Mouse (Mus musculus) kidney, adult 2 months (tissue): ENCODE measurements around the gene Cox8a. TPM values are rescaled to one million over a fixed set of nuclear protein-coding genes. Genes with fewer than 3 reads are reported as not detected.

Source experiments
- DNase-seq: peaks from one replicate; pipeline ENCODE4 v3.0.0; 2021
- H3K27ac ChIP-seq: fragments of 200-500 bp; 2 replicates; pipeline ENCODE4 v1.5.1; 2012; ENCODE audit warnings: low read depth, low read length, control low read depth, inconsistent platforms; ENCODE audit not compliant: insufficient read depth
- H3K27me3 ChIP-seq: fragments of 200-500 bp; replicated peaks from 2 replicates; pipeline ENCODE4 v1.6.1; 2012; ENCODE audit warnings: mild to moderate bottlenecking, moderate library complexity, low read length, inconsistent platforms; ENCODE audit not compliant: control insufficient read depth, insufficient read depth
- H3K36me3 ChIP-seq: fragments of 200-500 bp; 2 replicates; pipeline ENCODE4 v1.6.1; 2012; ENCODE audit warnings: mild to moderate bottlenecking, moderate library complexity, low read length, inconsistent platforms; ENCODE audit not compliant: control insufficient read depth, insufficient read depth
- H3K4me1 ChIP-seq: fragments of 200-500 bp; 2 replicates; pipeline ENCODE4 v1.6.1; 2011; ENCODE audit warnings: low read length; ENCODE audit not compliant: control insufficient read depth, insufficient read depth
- H3K4me3 ChIP-seq: fragments of 200-500 bp; 2 replicates; pipeline ENCODE4 v1.5.1; 2011; ENCODE audit warnings: mild to moderate bottlenecking, low read depth, low read length, control low read depth; ENCODE audit not compliant: insufficient read depth
- CTCF ChIP-seq: fragments of 200-500 bp; conservative IDR thresholded peaks from 2 replicates; pipeline ENCODE4 v1.5.1; 2011; ENCODE audit warnings: low read depth, mild to moderate bottlenecking, control low read depth, low read length, moderate library complexity, mixed read lengths; ENCODE audit not compliant: insufficient read depth, insufficient read length
- POLR2A ChIP-seq: fragments of 200-500 bp; IDR thresholded peaks from one replicate; pipeline ENCODE4 v1.6.1; 2011; ENCODE audit warnings: low read depth, low read length, control low read depth
- WGBS: fragments of 180-500 bp; shearing (Covaris S2); methylation state at CpG from one replicate; pipeline ENCODE4 v1.1.7; 2018; 5-methylcytosine and 5-hydroxymethylcytosine counted together
- polyA plus RNA-seq: library from polyadenylated mRNA; depleted of rRNA; stranded (reverse); fragments of >200 nt; gene quantifications from 2 replicates; pipeline ENCODE4 v1.2.3, GENCODE M21; 2012

Gene Cox8a
- polyA plus RNA-seq, 1 experiment = 3,607 TPM

DNA sequence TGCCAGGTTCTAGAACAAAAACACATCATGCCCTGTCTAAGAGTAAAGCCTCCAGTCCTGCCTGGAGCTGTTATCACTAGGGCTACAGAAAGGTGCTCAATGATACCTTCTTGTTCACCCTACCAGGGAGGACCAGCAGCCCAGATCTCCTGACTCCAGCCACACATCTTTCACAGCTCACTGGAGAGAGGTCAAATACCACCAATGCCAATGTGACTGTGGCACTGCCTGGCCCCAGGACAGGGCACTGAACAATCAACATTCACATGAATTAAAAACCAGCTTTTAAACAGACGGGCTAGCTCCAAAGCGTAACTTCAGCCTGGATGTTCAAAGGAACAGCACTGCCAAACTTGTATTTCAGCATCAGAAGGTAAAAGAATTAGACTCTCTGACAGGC lies 18.6 kb upstream of the Cox8a start:
- no peaks in the 10 kb centered on the region for H3K27me3 ChIP-seq
- no peak overlapping the region; the same call in 1 of the 2 replicates for H3K27ac ChIP-seq
- TF ChIP-seq POLR2A (no peak), CTCF (no peak)
- no peak overlapping the region for H3K4me3 ChIP-seq
- peak; percentile 65 for DNase-seq
- no peaks in the 10 kb centered on the region for H3K36me3 ChIP-seq
- H3K4me1 ChIP-seq = peaks cover 2% of the 10 kb centered on the region; the same call in 1 of the 2 replicates
- WGBS = 59% methylated on average over 2 of the region's 2 CpGs

DNA sequence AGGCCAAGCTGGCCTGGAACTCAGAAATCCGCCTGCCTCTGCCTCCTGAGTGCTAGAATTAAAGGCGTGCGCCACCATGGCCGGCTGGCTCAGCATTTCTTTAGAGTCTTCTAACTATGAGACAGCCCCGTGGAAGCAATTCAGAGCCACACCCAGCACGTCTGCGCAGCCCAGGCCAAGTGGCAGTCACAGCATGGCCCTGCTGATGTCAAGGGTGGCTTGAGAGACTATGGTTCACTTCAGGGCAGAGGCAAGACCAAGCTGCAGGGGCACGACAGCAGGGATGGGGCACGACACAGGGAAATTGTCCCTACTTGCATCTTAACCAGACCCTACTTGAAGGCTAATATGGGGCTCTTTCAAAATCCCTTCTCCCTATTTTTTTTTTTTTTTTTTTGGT lies 18.0 kb upstream of the Cox8a start:
- Histone ChIP-seq H3K27ac (no peak overlapping the region), H3K4me1 (peaks cover 2% of the 10 kb centered on the region; the same call in 1 of the 2 replicates), H3K36me3 (no peaks in the 10 kb centered on the region), H3K4me3 (no peak overlapping the region), H3K27me3 (no peaks in the 10 kb centered on the region)
- DNase-seq = no peak
- TF ChIP-seq POLR2A (no peak), CTCF (no peak)
- 91% methylated on average over 9 of the region's 9 CpGs for WGBS

DNA sequence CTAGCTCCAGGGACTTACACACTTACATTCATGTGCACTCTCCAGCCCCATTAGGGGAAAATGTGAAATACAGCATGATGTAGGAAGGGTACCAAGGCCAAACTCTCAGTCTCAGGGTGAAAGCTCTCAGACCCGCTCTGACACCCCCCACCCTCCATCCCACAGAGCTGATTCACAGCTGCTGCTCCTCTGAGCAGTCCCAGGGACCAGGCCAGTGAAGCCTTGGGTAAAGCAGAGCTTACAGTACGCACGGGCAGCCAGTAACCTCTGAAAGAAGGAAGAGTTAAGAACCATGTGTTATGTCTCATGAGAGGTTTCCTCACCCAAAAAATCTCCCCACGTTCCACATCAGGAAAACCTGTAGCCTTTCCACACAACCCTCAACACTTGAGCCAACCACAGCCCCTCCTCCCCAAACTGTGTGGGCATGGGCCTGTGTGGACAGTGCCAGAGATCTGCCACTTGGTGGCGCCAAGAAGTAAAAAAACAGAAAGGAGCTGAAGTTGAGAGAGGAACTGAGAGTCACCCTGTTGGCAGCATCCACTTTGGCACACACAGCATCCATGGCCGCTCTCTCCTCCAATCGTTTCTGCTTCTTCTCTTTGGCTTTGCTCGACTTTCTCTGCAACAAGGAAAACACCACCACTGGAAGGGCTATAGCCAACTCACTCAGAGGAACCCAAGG lies 17.3 kb upstream of the Cox8a start:
- TF ChIP-seq POLR2A (no peak), CTCF (peak; percentile 80)

DNA sequence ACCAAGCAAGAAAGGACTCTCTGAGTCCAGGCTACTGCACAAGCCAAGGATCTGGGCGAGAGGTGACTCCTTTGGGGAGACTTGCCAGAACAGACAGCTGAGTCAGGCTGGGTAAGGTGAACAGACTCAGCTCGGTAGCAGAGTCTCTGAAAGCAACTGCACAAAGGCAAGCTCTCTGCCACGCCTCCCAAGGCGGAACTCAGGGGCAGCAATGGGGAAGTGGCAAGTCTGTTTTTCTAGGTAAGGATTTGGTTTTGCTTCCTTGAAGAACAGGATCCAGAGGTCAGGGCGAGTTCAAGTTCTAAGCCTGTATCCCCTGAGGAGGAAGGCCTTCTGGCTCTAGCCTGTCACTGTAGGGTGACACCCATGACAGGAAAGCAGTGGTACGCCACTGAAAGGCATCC lies 9.1 kb upstream of the Cox8a start:
- Histone ChIP-seq H3K36me3 (no peaks in the 10 kb centered on the region), H3K27me3 (no peaks in the 10 kb centered on the region), H3K4me1 (peaks cover 33% of the 10 kb centered on the region), H3K4me3 (no peak overlapping the region), H3K27ac (peak overlapping the region; percentile 67)
- peak; percentile 89 for DNase-seq
- 55% methylated on average over 6 of the region's 6 CpGs for WGBS
- TF ChIP-seq CTCF (no peak), POLR2A (no peak)

More for the DNA sequence above, 17.3 kb upstream of the Cox8a start:
- Histone ChIP-seq H3K4me3 (no peak overlapping the region), H3K27me3 (no peaks in the 10 kb centered on the region), H3K36me3 (no peaks in the 10 kb centered on the region), H3K27ac (no peak overlapping the region), H3K4me1 (no peaks in the 10 kb centered on the region)
- WGBS = 39% methylated on average over 8 of the region's 8 CpGs
- DNase-seq = peak; percentile 82

DNA sequence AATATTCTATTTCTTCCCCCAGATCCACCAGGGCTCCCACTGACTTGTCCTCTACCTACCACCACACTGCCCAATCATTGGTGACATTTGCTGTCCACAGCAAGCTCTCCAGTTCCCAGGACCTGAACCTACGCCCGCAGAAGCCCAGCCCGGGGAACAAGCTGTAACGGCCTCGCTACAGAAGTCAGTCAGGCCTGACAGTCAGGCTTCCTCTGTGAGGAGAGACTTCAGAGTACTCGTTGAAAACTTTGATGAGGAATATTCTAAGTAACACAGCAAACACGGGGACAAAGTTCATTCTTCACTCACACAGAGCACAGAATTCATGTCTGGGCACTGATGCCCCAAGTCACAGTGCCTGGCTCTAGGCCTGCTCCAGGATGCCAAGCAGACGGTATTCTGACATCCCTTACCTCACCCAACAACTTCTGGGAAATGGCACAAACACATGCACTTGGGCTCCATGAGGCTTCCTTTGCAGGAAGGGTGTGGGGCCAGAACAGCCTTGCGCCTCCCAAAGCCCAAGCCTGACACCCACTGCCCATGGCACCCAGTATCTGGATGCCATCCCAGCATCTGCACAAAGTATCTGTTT lies 7.8 kb upstream of the Cox8a start:
- Histone ChIP-seq H3K27ac (0 out of 2 replicates have a peak overlapping the region, but pooled peaks have one; percentile 16), H3K4me3 (no peak overlapping the region), H3K36me3 (no peaks in the 10 kb centered on the region), H3K27me3 (no peaks in the 10 kb centered on the region), H3K4me1 (peaks cover 33% of the 10 kb centered on the region)
- WGBS = 47% methylated on average over 9 of the region's 9 CpGs
- TF ChIP-seq CTCF (no peak), POLR2A (no peak)
- DNase-seq = peak; percentile 87

DNA sequence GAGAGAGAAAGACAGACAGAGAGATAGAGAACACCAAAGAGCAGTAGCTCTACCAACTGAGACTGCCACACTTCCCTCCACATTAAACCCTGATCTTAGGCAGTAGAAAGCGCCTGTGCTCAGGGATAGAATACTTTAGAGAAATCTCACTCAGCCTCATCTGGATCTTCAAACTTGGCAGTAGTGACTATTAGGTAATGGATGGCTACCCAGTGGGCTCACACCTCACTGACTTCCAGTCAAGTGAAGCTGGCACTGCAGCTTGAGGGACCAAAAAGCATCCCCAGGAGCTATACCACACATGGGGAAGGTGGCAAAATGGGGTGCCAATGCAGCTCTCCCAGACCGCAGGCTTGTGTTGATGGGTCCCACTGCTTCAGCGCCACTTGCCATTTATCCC lies 6.8 kb upstream of the Cox8a start:
- Histone ChIP-seq H3K4me1 (peaks cover 33% of the 10 kb centered on the region), H3K4me3 (no peak overlapping the region), H3K27me3 (no peaks in the 10 kb centered on the region), H3K36me3 (no peaks in the 10 kb centered on the region), H3K27ac (no peak overlapping the region)
- WGBS = 83% methylated on average over 3 of the region's 3 CpGs
- no peak for TF ChIP-seq CTCF
- TF ChIP-seq POLR2A = no peak
- peak; percentile 54 for DNase-seq

DNA sequence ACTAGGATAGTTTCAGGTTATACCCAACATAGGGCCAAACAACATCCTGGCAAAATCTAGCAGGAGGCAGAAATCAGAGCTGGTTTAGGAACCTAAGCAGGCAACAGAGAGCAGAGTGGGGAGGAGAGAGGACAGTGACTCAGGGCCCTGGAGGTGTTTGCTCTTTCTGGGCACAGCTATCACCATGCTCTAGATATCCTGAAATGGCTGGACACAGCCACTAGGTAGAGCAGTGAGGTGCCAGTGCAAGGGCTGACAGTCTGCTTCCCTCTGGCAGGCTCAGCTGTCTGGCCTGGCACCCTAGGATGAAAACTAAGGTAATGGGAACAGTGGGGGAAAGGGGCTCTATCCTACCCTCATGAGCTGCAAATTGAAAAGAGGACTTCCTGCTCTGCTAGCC lies 6.1 kb upstream of the Cox8a start:
- TF ChIP-seq CTCF (no peak; the same call in 1 of the 2 replicates), POLR2A (no peak)
- no peak for DNase-seq
- peaks cover 33% of the 10 kb centered on the region for H3K4me1 ChIP-seq
- no peak overlapping the region for H3K27ac ChIP-seq
- H3K4me3 ChIP-seq = no peak overlapping the region
- H3K36me3 ChIP-seq = no peaks in the 10 kb centered on the region
- no peaks in the 10 kb centered on the region for H3K27me3 ChIP-seq
